ENCODE assay signal across 8 mouse cellular contexts in the genomic region with DNA sequence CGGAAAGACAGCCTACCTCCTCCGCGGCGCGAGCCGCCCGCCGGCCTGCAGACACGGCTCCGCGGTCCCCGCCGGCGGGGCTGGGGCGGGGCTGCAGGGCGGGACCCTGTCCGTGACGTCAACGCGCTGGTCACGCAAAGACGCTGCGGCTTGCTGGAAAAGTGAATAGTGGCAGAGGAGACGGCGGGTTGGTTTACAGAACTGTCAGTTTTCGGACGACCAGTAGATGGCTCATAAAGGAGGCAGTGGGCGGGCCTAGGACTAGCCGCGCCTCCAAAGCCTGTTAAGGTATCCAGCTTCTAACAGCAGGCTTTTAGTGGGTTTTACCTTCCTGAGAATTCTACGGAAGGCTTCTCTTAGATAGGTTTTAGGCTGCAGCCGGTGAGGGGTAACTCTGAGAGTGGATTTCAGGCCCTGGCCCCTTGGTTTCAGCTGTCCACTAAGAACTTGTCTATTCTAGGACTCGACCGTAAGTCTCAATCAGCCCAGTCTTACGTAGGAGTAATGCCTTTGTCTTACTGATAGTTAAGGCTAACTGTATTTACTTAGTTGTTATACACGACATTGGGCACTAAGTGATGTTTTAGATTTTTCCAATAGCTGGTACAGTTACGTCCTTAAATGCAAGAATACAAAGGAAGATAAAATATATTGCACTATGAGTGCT. TPM values are rescaled to one million over a fixed set of nuclear protein-coding genes. Genes with fewer than 3 reads are reported as not detected.
DNase-seq lines count a peak whose midpoint lies in the region; ATAC-seq lines count a peak whose summit lies in the region.

Gene Stard3nl (minus strand): TSS at position 108 of the 667 bp plus-strand sequence.

- peak within 1 kb of the TSS; percentile 90 for H3K27ac ChIP-seq in hindbrain, embryonic 12.5 days

- H3K36me3 ChIP-seq in hindbrain, embryonic 12.5 days: no peaks in the 10 kb centered on the region

- peak within 1 kb of the TSS; percentile 60 for H3K4me2 ChIP-seq in hindbrain, embryonic 12.5 days (replicated peaks)

- peaks cover 13% of the 10 kb centered on the region for H3K4me1 ChIP-seq in hindbrain, embryonic 12.5 days

- H3K9ac ChIP-seq in hindbrain, embryonic 12.5 days: peak within 1 kb of the TSS; percentile 87

- DNase-seq in NIH3T3 (ENCODE audit: low read depth): peak; percentile 97
- peak; percentile 99 for DNase-seq in cerebellum, postnatal 10 days
- DNase-seq in frontal cortex, postnatal 10 days (ENCODE audit: low spot score in 2 of 2): peak; percentile 98 to 99
- DNase-seq in layer of hippocampus, postnatal 14 days (ENCODE audit: low spot score in 2 of 2): peak; percentile 98 to 99
- peak; percentile 99 for DNase-seq in lung, postnatal 14 days
- DNase-seq in retina, adult 2 months (ENCODE audit: low read depth, low spot score): peak; percentile 95
- DNase-seq in thymus, postnatal 36 days: peak; percentile 97 to 98

- H3K4me3 ChIP-seq in hindbrain, embryonic 12.5 days: peak within 1 kb of the TSS; percentile 71

- WGBS in hindbrain, embryonic 12.5 days: 1% methylated on average over 37 of the region's 37 CpGs

- H3K27me3 ChIP-seq in hindbrain, embryonic 12.5 days: no peaks in the 10 kb centered on the region

- no peaks in the 10 kb centered on the region for H3K9me3 ChIP-seq in hindbrain, embryonic 12.5 days (replicated peaks)

- ATAC-seq in hindbrain, embryonic 12.5 days (ENCODE audit: low FRiP score): peak; percentile 99

RNA-seq across cellular contexts. Expression of gene Stard3nl, which starts in this region (rescaled TPM):
- polyA plus RNA-seq in hindbrain, embryonic 12.5 days (2016; fragmentation: Nextera tagmentation; extraction: Ambion mirVana): 143 and 156 TPM in 2 replicates
- 10 to 100 TPM; 68.7 to 72.1 TPM for total RNA-seq in layer of hippocampus, postnatal 14 days (2021)

Comparison
In these comparisons a context has a peak if more than half of its experiments do, and no peak if none do; other contexts are left out.
1. Peak in every context shown above with its lines: DNase-seq, ATAC-seq, H3K4me3 ChIP-seq and H3K27ac ChIP-seq.